ENCODE assay signal across 19 mouse cellular contexts in genomic region chr12:79703555-79703954, GRCm38 (mm10).
A peak's percentile ranks its signal among the peaks of the same experiment; 100 is the strongest.
DNase-seq lines count a peak whose midpoint lies in the region; ATAC-seq and TF ChIP-seq lines count a peak whose summit lies in the region.
"Had no signal": no experiment of that assay in that cellular context is flagged by ENCODE, and none has a peak within 500 bp of the region (broad histone marks: within the 10 kb centered on the region; RNA-seq: fewer than 3 reads in every experiment).

No protein-coding gene starts in this region.

- no peak overlapping the region for H3K4me2 ChIP-seq in forebrain, postnatal 0 days (ENCODE audit: low read depth)
- H3K4me2 ChIP-seq in kidney, embryonic 15.5 days = no peak overlapping the region
- H3K4me2 ChIP-seq: midbrain, embryonic 13.5 days; neural tube, embryonic 12.5 days had no signal

- no peak for TF ChIP-seq CTCF in forebrain, postnatal 0 days (IDR thresholded peaks at IDR 0.05; ENCODE audit: low read depth)

- H3K27ac ChIP-seq in forebrain, embryonic 10.5 days = peak overlapping the region; percentile 75
- H3K27ac ChIP-seq in forebrain, postnatal 0 days (ENCODE audit: low read depth, low read length) = no peak overlapping the region
- H3K27ac ChIP-seq in kidney, embryonic 15.5 days = peak overlapping the region; percentile 5; the same call in 1 of the 2 replicates
- H3K27ac ChIP-seq: hindbrain, postnatal 0 days; midbrain, embryonic 13.5 days; neural tube, embryonic 12.5 days had no signal

- H3K4me1 ChIP-seq in forebrain, embryonic 10.5 days = peaks cover 55% of the 10 kb centered on the region
- H3K4me1 ChIP-seq in forebrain, postnatal 0 days (ENCODE audit: insufficient read depth) = peaks cover 22% of the 10 kb centered on the region
- peaks cover 44% of the 10 kb centered on the region for H3K4me1 ChIP-seq in kidney, embryonic 15.5 days

- no peak overlapping the region for H3K9ac ChIP-seq in forebrain, postnatal 0 days
- no peak overlapping the region for H3K9ac ChIP-seq in kidney, embryonic 15.5 days
- H3K9ac ChIP-seq: midbrain, embryonic 13.5 days; neural tube, embryonic 12.5 days had no signal

- no peak for DNase-seq in forebrain, embryonic 10.5 days (ENCODE audit: extremely low spot score, low spot score)
- no peak for DNase-seq in forebrain, postnatal 0 days
- DNase-seq in kidney, postnatal 14 days = no peak
- DNase-seq in thymus, postnatal 25 days = peak; percentile 12
- no peak for DNase-seq in thymus, adult 18-20 months
- peak; percentile 29 for DNase-seq in thymus, postnatal 4 days
- no peak for DNase-seq in layer of hippocampus, postnatal 36 days
- DNase-seq: adrenal gland, postnatal 25 days; cerebellum, adult 8-10 months; kidney, adult 9 months; kidney, postnatal 4 days; left cerebral cortex, postnatal 4 days; right cerebral cortex, postnatal 25 days; spleen, adult 18-20 months had no signal

- no peak overlapping the region for H3K4me3 ChIP-seq in forebrain, embryonic 10.5 days
- no peak overlapping the region for H3K4me3 ChIP-seq in forebrain, postnatal 0 days (ENCODE audit: low read depth, low read length)
- no peak overlapping the region for H3K4me3 ChIP-seq in kidney, embryonic 15.5 days (replicated peaks)
- H3K4me3 ChIP-seq: midbrain, embryonic 13.5 days; neural tube, embryonic 12.5 days had no signal

- ATAC-seq in forebrain, postnatal 0 days = no peak
- no peak for ATAC-seq in kidney, embryonic 15.5 days (replicated peaks; ENCODE audit: low FRiP score)
- ATAC-seq: hindbrain, postnatal 0 days; intestine, embryonic 16.5 days; midbrain, embryonic 13.5 days had no signal

- no peaks in the 10 kb centered on the region for H3K9me3 ChIP-seq in forebrain, embryonic 10.5 days
- no peaks in the 10 kb centered on the region for H3K9me3 ChIP-seq in forebrain, postnatal 0 days (ENCODE audit: low read length)
- no peaks in the 10 kb centered on the region for H3K9me3 ChIP-seq in kidney, embryonic 15.5 days (replicated peaks)
- H3K9me3 ChIP-seq: midbrain, embryonic 13.5 days; neural tube, embryonic 12.5 days had no signal

- H3K36me3 ChIP-seq in forebrain, embryonic 10.5 days (replicated peaks) = no peaks in the 10 kb centered on the region
- H3K36me3 ChIP-seq in forebrain, postnatal 0 days (ENCODE audit: insufficient read depth) = no peaks in the 10 kb centered on the region
- no peaks in the 10 kb centered on the region for H3K36me3 ChIP-seq in kidney, embryonic 15.5 days
- H3K36me3 ChIP-seq: midbrain, embryonic 13.5 days; neural tube, embryonic 12.5 days had no signal

- H3K27me3 ChIP-seq in forebrain, embryonic 10.5 days (ENCODE audit: poor library complexity, severe bottlenecking) = 0 out of 2 replicates have a peak, but pooled peaks cover 7% of the 10 kb centered on the region
- H3K27me3 ChIP-seq in forebrain, postnatal 0 days (ENCODE audit: insufficient read depth, low read length) = no peaks in the 10 kb centered on the region
- H3K27me3 ChIP-seq in kidney, embryonic 15.5 days = no peaks in the 10 kb centered on the region
- H3K27me3 ChIP-seq: midbrain, embryonic 13.5 days; neural tube, embryonic 12.5 days had no signal

- 34% methylated on average over 8 of the region's 8 CpGs for WGBS in forebrain, embryonic 10.5 days
- WGBS in forebrain, postnatal 0 days = 46% methylated on average over 8 of the region's 8 CpGs
- 55% methylated on average over 8 of the region's 8 CpGs for WGBS in kidney, embryonic 15.5 days

Comparison
In these comparisons a context has a peak if more than half of its experiments do, and no peak if none do; other contexts are left out.
1. DNase-seq: peak in thymus, postnatal 25 days (single experiment) and thymus, postnatal 4 days (single experiment); none in forebrain, embryonic 10.5 days (single experiment), forebrain, postnatal 0 days (single experiment), kidney, postnatal 14 days (single experiment), thymus, adult 18-20 months (0 of 2) and layer of hippocampus, postnatal 36 days (0 of 2).